Mouse (Mus musculus) stomach, postnatal 0 days (tissue): Measurements from ENCODE around the gene Rap1gap. TPM values are rescaled to one million over a fixed set of nuclear protein-coding genes. Genes with fewer than 3 reads are reported as not detected.

Source experiments
- ATAC-seq: fragments of 200-750 bp; cut with Nextera tagmentation; 2 replicates; pipeline ENCODE4 v1.8.0; 2017; ENCODE audit not compliant: low FRiP score, low TSS enrichment
- DNase-seq: peaks from one replicate; pipeline ENCODE4 v3.0.0-alpha.2; 2016; ENCODE audit warnings: low spot score
- H3K27ac ChIP-seq: fragments of 300-500 bp; sonication (generic); replicated peaks from 2 replicates; pipeline ENCODE4 v1.5.1; 2014; ENCODE audit warnings: mild to moderate bottlenecking, control low read depth
- H3K27me3 ChIP-seq: fragments of 300-500 bp; sonication (generic); 2 replicates; pipeline ENCODE4 v1.6.1; 2014; ENCODE audit warnings: low read length; ENCODE audit not compliant: control insufficient read depth, insufficient read depth
- H3K36me3 ChIP-seq: fragments of 300-500 bp; sonication (generic); 2 replicates; pipeline ENCODE4 v1.6.1; 2014; ENCODE audit warnings: low read length, mixed read lengths; ENCODE audit not compliant: control insufficient read depth, insufficient read depth
- H3K4me1 ChIP-seq: fragments of 300-500 bp; sonication (generic); replicated peaks from 2 replicates; pipeline ENCODE4 v1.6.1; 2014; ENCODE audit warnings: antibody characterized with exemption; ENCODE audit not compliant: control insufficient read depth, insufficient read depth
- H3K4me2 ChIP-seq: fragments of 300-500 bp; sonication (generic); replicated peaks from 2 replicates; pipeline ENCODE4 v1.6.1; 2014; ENCODE audit warnings: low read depth, mild to moderate bottlenecking, control low read depth, moderate library complexity
- H3K4me3 ChIP-seq: fragments of 300-500 bp; sonication (generic); 2 replicates; pipeline ENCODE4 v1.5.1; 2014; ENCODE audit warnings: low read depth, low read length, control low read depth
- H3K9ac ChIP-seq: fragments of 300-500 bp; sonication (generic); 2 replicates; pipeline ENCODE4 v1.6.1; 2014; ENCODE audit warnings: mild to moderate bottlenecking, low read length, control low read depth, mixed read lengths
- H3K9me3 ChIP-seq: fragments of 300-500 bp; sonication (generic); 2 replicates; pipeline ENCODE4 v1.6.1; 2016; ENCODE audit warnings: low read length; ENCODE audit not compliant: control insufficient read depth
- CTCF ChIP-seq: IDR thresholded peaks from 2 replicates; pipeline ENCODE4 v1.5.1; 2016; ENCODE audit warnings: antibody characterized with exemption, low read depth, mild to moderate bottlenecking, moderate library complexity
- EP300 ChIP-seq: optimal IDR thresholded peaks from 2 replicates; pipeline ENCODE3; 2016; ENCODE audit warnings: antibody characterized with exemption
- WGBS: fragments of 180-500 bp; shearing (Covaris S2); extraction: QIAGEN DNeasy Blood & Tissue Kit; methylation state at CpG from one replicate; pipeline ENCODE4 v1.1.7; 2014; 5-methylcytosine and 5-hydroxymethylcytosine counted together
- polyA plus RNA-seq: library from polyadenylated mRNA; unstranded; fragments of >200 nt; fragmentation: Nextera tagmentation; extraction: Ambion mirVana; gene quantifications from 2 replicates; pipeline ENCODE4 v1.2.1, GENCODE M21; 2015

Rap1gap gene
- polyA plus RNA-seq, 1 experiment from 2014 or later, result 70.1 TPM

- no peaks in the 10 kb centered on the region for H3K4me1 ChIP-seq
- H3K27ac ChIP-seq, result no peak overlapping the region
- no peak overlapping the region for H3K4me3 ChIP-seq
- H3K36me3 ChIP-seq, result no peaks in the 10 kb centered on the region
- 83% methylated on average over 7 of the region's 7 CpGs for WGBS
- H3K4me2 ChIP-seq, result no peak overlapping the region
- H3K9me3 ChIP-seq, result no peaks in the 10 kb centered on the region
- TF ChIP-seq EP300, result no peak
- no peak for TF ChIP-seq CTCF
- no peak overlapping the region for H3K9ac ChIP-seq
- DNase-seq (no peak), ATAC-seq (no peak)
- H3K27me3 ChIP-seq, result no peaks in the 10 kb centered on the region
Measured at GRCm38 (mm10) chr4:137740350-137740749, 75.8 kb downstream of the Rap1gap start.

- H3K9ac ChIP-seq, result no peak overlapping the region
- no peaks in the 10 kb centered on the region for H3K4me1 ChIP-seq
- no peaks in the 10 kb centered on the region for H3K9me3 ChIP-seq
- no peak overlapping the region for H3K4me3 ChIP-seq
- no peak overlapping the region for H3K27ac ChIP-seq
- ATAC-seq (no peak), DNase-seq (no peak)
- no peaks in the 10 kb centered on the region for H3K27me3 ChIP-seq
- H3K4me2 ChIP-seq, result no peak overlapping the region
- H3K36me3 ChIP-seq, result no peaks in the 10 kb centered on the region
- TF ChIP-seq CTCF (no peak), EP300 (no peak)
- 63% methylated on average over 7 of the region's 7 CpGs for whole genome bisulfite sequencing
Measured at GRCm38 (mm10) chr4:137743791-137744190, 79.3 kb downstream of the Rap1gap start.

DNA sequence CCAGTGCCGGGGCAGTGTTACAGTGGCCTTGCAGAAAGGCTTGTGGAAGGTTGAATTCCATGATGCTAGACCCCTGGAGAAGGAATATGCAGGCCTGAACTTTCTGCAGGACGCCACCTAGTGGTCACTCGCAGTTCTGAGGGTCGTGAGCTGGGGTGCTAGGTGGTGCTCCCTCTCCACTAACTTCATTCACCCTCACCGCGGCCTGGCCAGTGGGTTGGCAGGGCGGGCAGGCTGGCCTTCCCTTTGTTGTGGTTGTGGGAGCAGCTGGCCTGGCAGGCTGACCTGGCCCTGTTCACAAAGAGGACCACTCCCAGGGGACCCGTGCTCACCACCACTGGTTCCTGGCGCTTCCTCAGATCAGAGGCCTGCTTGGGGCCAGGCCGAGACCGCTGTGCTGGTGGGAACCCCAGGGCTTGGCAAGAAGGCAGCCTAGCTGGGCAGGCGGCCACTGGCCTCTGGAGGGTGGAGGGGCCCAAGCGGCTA is 80.0 kb downstream of the Rap1gap start:
- H3K27me3 ChIP-seq, result no peaks in the 10 kb centered on the region
- no peak overlapping the region for H3K9ac ChIP-seq
- no peaks in the 10 kb centered on the region for H3K9me3 ChIP-seq
- no peak for DNase-seq
- H3K4me2 ChIP-seq, result no peak overlapping the region
- no peaks in the 10 kb centered on the region for H3K36me3 ChIP-seq
- no peak overlapping the region for H3K4me3 ChIP-seq
- ATAC-seq, result no peak
- no peak overlapping the region for H3K27ac ChIP-seq
- TF ChIP-seq EP300 (no peak), CTCF (peak; percentile 65)
- no peaks in the 10 kb centered on the region for H3K4me1 ChIP-seq
- 62% methylated on average over 13 of the region's 13 CpGs for WGBS

- TF ChIP-seq EP300, result no peak
- TF ChIP-seq CTCF, result no peak
- DNase-seq (no peak), ATAC-seq (no peak; the same call in 1 of the 2 replicates)
- Histone ChIP-seq H3K27me3 (no peaks in the 10 kb centered on the region), H3K4me3 (no peak overlapping the region), H3K36me3 (no peaks in the 10 kb centered on the region), H3K4me1 (no peaks in the 10 kb centered on the region; the same call in 1 of the 2 replicates), H3K4me2 (no peak overlapping the region), H3K9me3 (no peaks in the 10 kb centered on the region), H3K27ac (no peak overlapping the region), H3K9ac (no peak overlapping the region)
- WGBS, result 81% methylated on average over 9 of the region's 9 CpGs
Measured at GRCm38 (mm10) chr4:137747091-137747490, 82.6 kb downstream of the Rap1gap start.

DNA sequence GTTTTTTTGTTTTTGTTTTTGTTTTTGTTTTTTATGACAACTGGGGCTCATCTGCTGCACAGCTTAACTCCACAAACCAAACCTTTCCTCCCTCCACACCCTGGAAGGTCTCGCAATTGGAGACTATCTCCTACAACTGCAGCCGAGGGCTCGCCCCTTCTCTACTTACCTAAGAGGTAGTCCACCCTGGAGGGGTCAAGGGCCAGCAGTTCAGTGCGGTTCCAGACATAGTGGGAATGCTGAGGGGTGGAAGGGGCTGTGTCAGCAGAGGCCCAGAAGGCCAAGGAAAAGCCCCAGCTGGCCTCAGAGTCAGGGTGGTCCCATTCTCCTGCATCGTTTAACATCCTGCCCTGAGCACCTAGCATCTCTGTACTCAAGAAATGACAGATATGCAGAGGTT is 83.1 kb downstream of the Rap1gap start:
- no peak overlapping the region for H3K9ac ChIP-seq
- H3K27ac ChIP-seq, result no peak overlapping the region
- H3K36me3 ChIP-seq, result no peaks in the 10 kb centered on the region
- WGBS, result 66% methylated on average over 5 of the region's 5 CpGs
- no peak for ATAC-seq
- TF ChIP-seq CTCF (no peak), EP300 (no peak)
- no peak for DNase-seq
- H3K27me3 ChIP-seq, result no peaks in the 10 kb centered on the region
- H3K9me3 ChIP-seq, result no peaks in the 10 kb centered on the region
- H3K4me3 ChIP-seq, result no peak overlapping the region
- no peak overlapping the region for H3K4me2 ChIP-seq
- H3K4me1 ChIP-seq, result no peaks in the 10 kb centered on the region; the same call in 1 of the 2 replicates

- 59% methylated on average over 4 of the region's 4 CpGs for WGBS
- no peaks in the 10 kb centered on the region for H3K9me3 ChIP-seq
Measured at GRCm38 (mm10) chr4:137748726-137749125, 84.2 kb downstream of the Rap1gap start.

More at GRCm38 (mm10) chr4:137748726-137749125, 84.2 kb downstream of the Rap1gap start:
- ATAC-seq (no peak; the same call in 1 of the 2 replicates), DNase-seq (no peak)
- Histone ChIP-seq H3K4me3 (no peak overlapping the region), H3K4me2 (no peak overlapping the region), H3K36me3 (no peaks in the 10 kb centered on the region), H3K4me1 (no peaks in the 10 kb centered on the region; the same call in 1 of the 2 replicates), H3K27ac (no peak overlapping the region), H3K9ac (no peak overlapping the region), H3K27me3 (no peaks in the 10 kb centered on the region)
- TF ChIP-seq CTCF, result no peak
- no peak for TF ChIP-seq EP300
